Mouse (Mus musculus) forebrain, embryonic 14.5 days (tissue): ENCODE measurements at regions not wholly inside any gene's neighbourhood (a gene's known extent, or its start where the extent isn't known, plus 50 kb on each side); places are given as distances from the start of the nearest gene placed in this dataset.

Source experiments
- ATAC-seq: fragments of 200-750 bp; cut with Nextera tagmentation; 2 replicates; pipeline ENCODE4 v1.8.0; 2017; ENCODE audit warnings: mild to moderate bottlenecking, moderate library complexity
- DNase-seq: peaks from one replicate; pipeline ENCODE4 v3.0.0-alpha.2; 2015; ENCODE audit warnings: low spot score
- H3K27ac ChIP-seq: fragments of 300-500 bp; sonication (generic); 2 replicates; pipeline ENCODE4 v1.5.1; 2014; ENCODE audit warnings: low read depth, mild to moderate bottlenecking, control low read depth, low read length, moderate library complexity
- H3K27me3 ChIP-seq: fragments of 300-500 bp; sonication (generic); replicated peaks from 2 replicates; pipeline ENCODE4 v1.6.1; 2014; ENCODE audit warnings: low read length, control low read depth, mixed read lengths; ENCODE audit not compliant: control insufficient read depth, insufficient read depth
- H3K36me3 ChIP-seq: fragments of 300-500 bp; sonication (generic); 2 replicates; pipeline ENCODE4 v1.6.1; 2014; ENCODE audit warnings: low read length, control low read depth; ENCODE audit not compliant: control insufficient read depth, insufficient read depth
- H3K4me1 ChIP-seq: fragments of 300-500 bp; sonication (generic); 2 replicates; pipeline ENCODE4 v1.6.1; 2014; ENCODE audit warnings: antibody characterized with exemption, low read length, control low read depth; ENCODE audit not compliant: control insufficient read depth, insufficient read depth
- H3K4me2 ChIP-seq: fragments of 300-500 bp; sonication (generic); 2 replicates; pipeline ENCODE4 v1.6.1; 2014; ENCODE audit warnings: mild to moderate bottlenecking, control low read depth, low read length
- H3K4me3 ChIP-seq: fragments of 300-500 bp; sonication (generic); 2 replicates; pipeline ENCODE4 v1.5.1; 2014; ENCODE audit warnings: low read depth, low read length, control low read depth
- H3K9ac ChIP-seq: fragments of 300-500 bp; sonication (generic); 2 replicates; pipeline ENCODE4 v1.6.1; 2014; ENCODE audit warnings: mild to moderate bottlenecking, low read length, control low read depth, moderate library complexity
- H3K9me3 ChIP-seq: fragments of 300-500 bp; sonication (generic); replicated peaks from 2 replicates; pipeline ENCODE4 v1.6.1; 2016; ENCODE audit warnings: low read length, control low read depth, mixed read lengths; ENCODE audit not compliant: control insufficient read depth
- WGBS: fragments of 180-500 bp; shearing (Covaris S2); extraction: QIAGEN DNeasy Blood & Tissue Kit; methylation state at CpG from one replicate; pipeline ENCODE4 v1.1.7; 2014; 5-methylcytosine and 5-hydroxymethylcytosine counted together

DNA sequence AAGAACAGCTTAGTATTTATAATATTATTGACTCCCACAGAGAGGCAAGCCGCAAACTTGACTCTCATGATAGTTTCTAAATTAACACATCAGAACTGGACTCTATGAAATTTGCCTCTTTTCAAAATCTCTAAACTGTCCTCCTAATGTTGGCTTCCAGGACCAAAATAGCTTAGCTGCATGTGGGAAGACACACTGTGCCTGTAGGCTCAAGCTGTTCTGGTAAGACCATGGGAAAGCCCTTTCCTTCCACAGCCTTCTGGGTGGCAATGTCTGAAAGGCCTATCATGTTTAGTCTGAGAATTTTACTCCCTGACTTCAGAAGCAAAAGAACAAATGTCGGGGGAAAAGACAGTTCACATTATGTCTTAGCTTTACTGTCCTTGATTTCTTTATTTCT lies 203.1 kb upstream of the Slc8a1 start:
- H3K9me3 ChIP-seq = no peaks in the 10 kb centered on the region
- no peaks in the 10 kb centered on the region for H3K27me3 ChIP-seq
- H3K4me2 ChIP-seq = no peak overlapping the region
- 83% methylated on average over 2 of the region's 2 CpGs for WGBS
- no peaks in the 10 kb centered on the region for H3K36me3 ChIP-seq
- no peak overlapping the region for H3K27ac ChIP-seq
- no peak overlapping the region for H3K9ac ChIP-seq
- ATAC-seq (no peak), DNase-seq (no peak)
- H3K4me3 ChIP-seq = no peak overlapping the region
- no peaks in the 10 kb centered on the region for H3K4me1 ChIP-seq

GRCm38 (mm10) chr17:81930736-81931135 lies 192.6 kb upstream of the Slc8a1 start:
- H3K9ac ChIP-seq = no peak overlapping the region
- H3K36me3 ChIP-seq = no peaks in the 10 kb centered on the region
- no peak overlapping the region for H3K4me2 ChIP-seq

DNA sequence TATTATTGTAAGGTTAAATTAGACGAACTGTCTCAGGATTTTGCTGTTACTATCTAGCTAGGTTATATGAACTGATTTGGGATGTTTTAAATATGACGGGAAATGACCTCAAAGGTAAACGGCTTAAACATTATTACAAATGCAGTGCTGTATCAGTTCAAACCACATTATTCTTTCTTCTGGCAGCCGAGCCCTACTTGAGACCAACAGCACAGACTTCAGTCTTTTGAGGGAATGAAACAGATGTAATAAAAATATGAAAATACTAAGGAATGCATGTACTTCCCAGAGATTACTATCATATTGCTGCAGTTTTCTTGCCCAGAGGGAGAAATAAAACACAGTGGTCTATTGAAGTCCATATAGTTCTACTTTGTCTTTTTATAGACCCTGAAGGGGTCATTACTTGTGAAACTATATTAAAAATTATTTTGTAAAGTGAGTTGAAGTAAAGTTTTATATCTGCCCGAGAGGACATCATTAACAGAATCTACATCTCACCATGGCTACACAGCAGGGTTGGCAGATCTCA lies 168.4 kb upstream of the Slc8a1 start:
- H3K4me2 ChIP-seq = no peak overlapping the region
- 88% methylated on average over 5 of the region's 5 CpGs for WGBS
- no peaks in the 10 kb centered on the region for H3K27me3 ChIP-seq
- H3K9ac ChIP-seq = no peak overlapping the region
- H3K27ac ChIP-seq = no peak overlapping the region
- H3K4me1 ChIP-seq = no peaks in the 10 kb centered on the region
- H3K9me3 ChIP-seq = no peaks in the 10 kb centered on the region
- ATAC-seq = no peak
- no peak overlapping the region for H3K4me3 ChIP-seq
- H3K36me3 ChIP-seq = no peaks in the 10 kb centered on the region
- no peak for DNase-seq

More at GRCm38 (mm10) chr17:81930736-81931135, 192.6 kb upstream of the Slc8a1 start:
- H3K9me3 ChIP-seq = no peaks in the 10 kb centered on the region
- ATAC-seq = no peak
- no peaks in the 10 kb centered on the region for H3K4me1 ChIP-seq
- no peak overlapping the region for H3K4me3 ChIP-seq
- no peak overlapping the region for H3K27ac ChIP-seq
- no peaks in the 10 kb centered on the region for H3K27me3 ChIP-seq
- 94% methylated on average over 2 of the region's 2 CpGs for WGBS
- no peak for DNase-seq

- no peak overlapping the region for H3K9ac ChIP-seq
- no peak for DNase-seq
Observed at GRCm38 (mm10) chr17:81901999-81902665, 164.0 kb upstream of the Slc8a1 start.

DNA sequence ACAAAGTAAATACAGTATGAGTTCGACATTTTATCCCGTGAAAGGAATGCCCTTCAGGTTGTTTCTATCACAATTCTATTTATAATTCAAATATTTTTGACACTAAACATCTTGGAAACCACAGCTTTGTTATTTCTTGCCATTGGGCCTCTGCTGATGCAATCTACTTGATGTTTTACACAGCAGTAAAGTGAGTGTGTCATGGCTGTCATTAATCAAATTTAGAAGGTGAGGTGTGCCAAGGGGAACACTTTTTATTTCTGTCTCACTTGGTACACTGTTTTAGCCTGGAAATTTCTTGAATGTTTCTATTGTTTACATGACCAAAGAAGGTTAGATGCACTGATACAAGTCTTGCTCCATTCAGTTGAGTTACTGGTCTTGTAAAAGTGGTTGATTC lies 160.8 kb upstream of the Slc8a1 start:
- no peak overlapping the region for H3K4me2 ChIP-seq
- no peak overlapping the region for H3K27ac ChIP-seq
- no peaks in the 10 kb centered on the region for H3K4me1 ChIP-seq
- H3K36me3 ChIP-seq = no peaks in the 10 kb centered on the region
- no peak overlapping the region for H3K9ac ChIP-seq
- H3K4me3 ChIP-seq = no peak overlapping the region
- WGBS = 88% methylated on average over 2 of the region's 2 CpGs
- DNase-seq (no peak), ATAC-seq (no peak)
- H3K27me3 ChIP-seq = no peaks in the 10 kb centered on the region
- H3K9me3 ChIP-seq = no peaks in the 10 kb centered on the region

More at GRCm38 (mm10) chr17:81901999-81902665, 164.0 kb upstream of the Slc8a1 start:
- Histone ChIP-seq H3K9me3 (no peaks in the 10 kb centered on the region), H3K36me3 (no peaks in the 10 kb centered on the region), H3K4me2 (no peak overlapping the region), H3K27ac (no peak overlapping the region), H3K4me1 (no peaks in the 10 kb centered on the region), H3K4me3 (no peak overlapping the region), H3K27me3 (no peaks in the 10 kb centered on the region)
- no peak for ATAC-seq
- WGBS = 92% methylated on average over 4 of the region's 4 CpGs

- no peaks in the 10 kb centered on the region for H3K9me3 ChIP-seq
- H3K36me3 ChIP-seq = no peaks in the 10 kb centered on the region
- H3K4me1 ChIP-seq = no peaks in the 10 kb centered on the region
- no peak overlapping the region for H3K4me3 ChIP-seq
- H3K9ac ChIP-seq = no peak overlapping the region
- no peak overlapping the region for H3K27ac ChIP-seq
- DNase-seq = no peak
- ATAC-seq = no peak
- H3K4me2 ChIP-seq = no peak overlapping the region
- WGBS = 91% methylated on average over 3 of the region's 3 CpGs
- no peaks in the 10 kb centered on the region for H3K27me3 ChIP-seq
Observed at GRCm38 (mm10) chr17:81878136-81878535, 140.0 kb upstream of the Slc8a1 start.

GRCm38 (mm10) chr17:81866683-81867082 lies 128.5 kb upstream of the Slc8a1 start:
- no peak overlapping the region for H3K4me3 ChIP-seq
- ATAC-seq = no peak
- no peak overlapping the region for H3K9ac ChIP-seq
- H3K36me3 ChIP-seq = no peaks in the 10 kb centered on the region
- no peak overlapping the region for H3K4me2 ChIP-seq
- no peaks in the 10 kb centered on the region for H3K4me1 ChIP-seq
- no peak overlapping the region for H3K27ac ChIP-seq
- H3K9me3 ChIP-seq = no peaks in the 10 kb centered on the region
- H3K27me3 ChIP-seq = no peaks in the 10 kb centered on the region
- no peak for DNase-seq
- WGBS = 93% methylated on average over 1 of the region's 1 CpGs

- H3K4me2 ChIP-seq = no peak overlapping the region
- no peaks in the 10 kb centered on the region for H3K36me3 ChIP-seq
- H3K4me3 ChIP-seq = no peak overlapping the region
- H3K27ac ChIP-seq = no peak overlapping the region
- H3K27me3 ChIP-seq = no peaks in the 10 kb centered on the region
- no peaks in the 10 kb centered on the region for H3K4me1 ChIP-seq
- peak; percentile 70 for ATAC-seq
- DNase-seq = peak; percentile 56
- H3K9ac ChIP-seq = no peak overlapping the region
- no peaks in the 10 kb centered on the region for H3K9me3 ChIP-seq
- WGBS = 2% methylated on average over 6 of the region's 6 CpGs
Observed at GRCm38 (mm10) chr17:81849298-81849967, 111.3 kb upstream of the Slc8a1 start.

DNA sequence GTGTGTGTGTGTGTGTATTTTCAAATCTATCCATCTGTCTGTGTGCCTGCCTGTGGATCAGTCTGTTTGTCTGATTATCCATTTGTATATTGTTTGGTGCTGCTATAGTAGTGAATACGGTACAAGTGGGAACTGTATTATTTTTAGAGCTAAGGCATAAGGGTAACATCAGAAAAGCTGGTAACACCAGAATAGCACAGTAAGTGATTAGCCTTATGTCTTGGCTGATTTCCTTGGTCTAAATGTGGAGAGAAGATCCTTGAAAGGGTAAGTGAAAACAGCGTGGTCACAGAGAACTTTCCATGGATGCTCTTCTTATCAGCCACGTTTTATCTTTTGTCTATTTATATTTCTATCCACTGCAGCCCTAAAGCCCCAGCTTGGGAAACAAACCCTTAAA lies 105.6 kb upstream of the Slc8a1 start:
- ATAC-seq (no peak), DNase-seq (no peak)
- no peaks in the 10 kb centered on the region for H3K4me1 ChIP-seq
- H3K27me3 ChIP-seq = no peaks in the 10 kb centered on the region
- H3K4me2 ChIP-seq = no peak overlapping the region
- no peaks in the 10 kb centered on the region for H3K36me3 ChIP-seq
- WGBS = 83% methylated on average over 3 of the region's 3 CpGs
- H3K4me3 ChIP-seq = no peak overlapping the region
- no peak overlapping the region for H3K27ac ChIP-seq
- no peaks in the 10 kb centered on the region for H3K9me3 ChIP-seq
- H3K9ac ChIP-seq = no peak overlapping the region
